Mouse (Mus musculus): Measurements from ENCODE around the gene Mylk2. TPM values are rescaled to one million over a fixed set of nuclear protein-coding genes. Genes with fewer than 3 reads are reported as not detected.

The Mylk2 gene
- total and polyA plus RNA-seq, 3 experiments, result not detected

DNA sequence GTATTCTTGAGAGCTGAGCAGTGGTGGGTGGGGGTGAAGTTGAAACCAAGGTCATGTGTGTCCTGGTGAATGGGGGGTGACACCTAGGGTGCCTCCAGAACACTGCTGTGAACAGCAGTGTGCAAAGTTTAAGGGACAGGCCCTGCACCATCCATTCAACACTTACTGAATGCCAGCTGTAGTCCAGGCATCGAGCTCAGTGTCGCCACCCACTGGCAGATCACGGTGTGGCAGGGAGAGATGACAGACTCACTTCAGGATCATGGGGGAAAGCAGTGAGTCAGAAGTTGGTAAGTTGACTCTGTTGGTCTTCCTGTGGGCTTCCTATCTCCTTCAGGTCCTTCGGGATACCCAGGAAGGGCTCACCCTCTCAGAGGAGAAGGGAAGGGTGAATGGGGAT is 28.7 kb downstream of the Mylk2 start:
- no peaks in the 10 kb centered on the region for H3K4me1 ChIP-seq (ENCODE audit: control insufficient read depth in 1 of 2, insufficient read depth in 2 of 2, low read length in 2 of 2)
- peak; percentile 62 for DNase-seq (ENCODE audit: low read depth, low spot score)
- H3K4me3 ChIP-seq (ENCODE audit: control insufficient read depth in 1 of 2, insufficient read depth in 1 of 2, low read depth in 2 of 2, low read length in 2 of 2), result no peak overlapping the region
- no peak overlapping the region for H3K9ac ChIP-seq (ENCODE audit: control insufficient read depth, low read depth, low read length, poor library complexity, severe bottlenecking)
- no peak overlapping the region for H3K27ac ChIP-seq (ENCODE audit: control insufficient read depth, low read depth, low read length)
- TF ChIP-seq MAX (IDR thresholded peaks at IDR 0.05; ENCODE audit: low read length) (no peak), MYB (IDR thresholded peaks at IDR 0.05; ENCODE audit: low read depth, low read length) (no peak), RAD21 (IDR thresholded peaks at IDR 0.05; ENCODE audit: low read depth, low read length) (peak; percentile 35), SMC3 (IDR thresholded peaks at IDR 0.05; ENCODE audit: low read depth, low read length) (peak; percentile 79), USF2 (IDR thresholded peaks at IDR 0.05; ENCODE audit: borderline replicate concordance in 1 of 2, insufficient read depth in 1 of 2, low read depth in 1 of 2, low read length in 2 of 2) (no peak), ZC3H11A (IDR thresholded peaks at IDR 0.05; ENCODE audit: low read depth, low read length) (peak; percentile 35), CTCF (IDR thresholded peaks at IDR 0.05 in 2 of 3, conservative IDR thresholded peaks at IDR 0.05 in 1 of 3; ENCODE audit: control insufficient read depth in 1 of 3, insufficient read depth in 1 of 3, low read depth in 2 of 3, low read length in 3 of 3, poor library complexity in 1 of 3, severe bottlenecking in 1 of 3) (peak; percentile 81 to 99 (median 90)), BHLHE40 (IDR thresholded peaks at IDR 0.05; ENCODE audit: borderline replicate concordance, low read depth, low read length) (0 out of 2 replicates have a peak, but pooled peaks have one; percentile 17)
- H3K27me3 ChIP-seq (ENCODE audit: control insufficient read depth in 1 of 2, insufficient read depth in 2 of 2, low read length in 2 of 2), result peaks cover 14 to 24% of the 10 kb centered on the region in 2 experiments
- no peaks in the 10 kb centered on the region for H3K9me3 ChIP-seq (replicated peaks; ENCODE audit: insufficient read depth, low read length)
- H3K79me2 ChIP-seq (ENCODE audit: control insufficient read depth, insufficient read depth, low read length, poor library complexity), result no peaks in the 10 kb centered on the region
- H3K36me3 ChIP-seq (ENCODE audit: control insufficient read depth in 1 of 2, insufficient read depth in 2 of 2, low read length in 2 of 2), result no peaks in the 10 kb centered on the region

DNA sequence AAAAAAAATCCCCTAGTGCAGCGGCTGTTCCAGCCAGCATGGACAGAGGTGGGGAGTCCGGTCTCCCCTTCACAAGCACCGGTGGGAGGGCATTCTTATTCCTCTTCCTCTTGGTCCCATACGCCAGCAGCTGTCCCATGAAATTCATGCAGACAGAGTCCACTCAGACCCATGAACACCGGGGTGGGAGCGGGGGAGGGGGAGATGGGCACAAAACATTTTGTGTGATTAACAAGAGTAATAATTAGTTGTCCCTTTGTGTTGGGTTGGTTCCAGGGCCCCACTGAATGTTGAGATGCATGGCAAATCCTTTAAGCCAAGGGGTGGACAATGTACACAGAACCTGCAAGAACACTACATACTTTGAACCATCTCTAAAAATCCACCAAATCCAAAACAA is 30.0 kb downstream of the Mylk2 start:
- Histone ChIP-seq H3K9ac (ENCODE audit: control insufficient read depth, low read depth, low read length, poor library complexity, severe bottlenecking) (no peak overlapping the region), H3K36me3 (ENCODE audit: control insufficient read depth in 1 of 2, insufficient read depth in 2 of 2, low read length in 2 of 2) (no peaks in the 10 kb centered on the region), H3K79me2 (ENCODE audit: control insufficient read depth, insufficient read depth, low read length, poor library complexity) (no peaks in the 10 kb centered on the region), H3K27me3 (ENCODE audit: control insufficient read depth in 1 of 2, insufficient read depth in 2 of 2, low read length in 2 of 2) (peaks cover 7 to 19% of the 10 kb centered on the region in 2 experiments), H3K27ac (ENCODE audit: control insufficient read depth, low read depth, low read length) (no peak overlapping the region), H3K4me3 (ENCODE audit: control insufficient read depth in 1 of 2, insufficient read depth in 1 of 2, low read depth in 2 of 2, low read length in 2 of 2) (no peak overlapping the region), H3K9me3 (replicated peaks; ENCODE audit: insufficient read depth, low read length) (no peaks in the 10 kb centered on the region), H3K4me1 (ENCODE audit: control insufficient read depth in 1 of 2, insufficient read depth in 2 of 2, low read length in 2 of 2) (no peaks in the 10 kb centered on the region)
- TF ChIP-seq USF1 (IDR thresholded peaks at IDR 0.05; ENCODE audit: low read depth, low read length), result no peak
- no peak for TF ChIP-seq EP300 (IDR thresholded peaks at IDR 0.05; ENCODE audit: low read depth in 1 of 2, low read length in 2 of 2)
- no peak for TF ChIP-seq MAFK (IDR thresholded peaks at IDR 0.05; ENCODE audit: borderline replicate concordance, low read depth, low read length)
- no peak for TF ChIP-seq USF2 (IDR thresholded peaks at IDR 0.05; ENCODE audit: borderline replicate concordance in 1 of 2, insufficient read depth in 1 of 2, low read depth in 1 of 2, low read length in 2 of 2)
- TF ChIP-seq GATA1 (IDR thresholded peaks at IDR 0.05; ENCODE audit: low read depth, low read length), result no peak
- TF ChIP-seq POLR2A (IDR thresholded peaks at IDR 0.05; ENCODE audit: control insufficient read depth in 1 of 2, insufficient read depth in 1 of 2, low read depth in 1 of 2, low read length in 2 of 2, poor library complexity in 1 of 2), result no peak
- no peak for TF ChIP-seq SIN3A (IDR thresholded peaks at IDR 0.05; ENCODE audit: low read length)
- no peak for TF ChIP-seq NELFE (IDR thresholded peaks at IDR 0.05; ENCODE audit: low read depth, low read length)
- TF ChIP-seq MYB (IDR thresholded peaks at IDR 0.05; ENCODE audit: low read depth, low read length), result no peak
- DNase-seq (ENCODE audit: low read depth, low spot score), result no peak

DNA sequence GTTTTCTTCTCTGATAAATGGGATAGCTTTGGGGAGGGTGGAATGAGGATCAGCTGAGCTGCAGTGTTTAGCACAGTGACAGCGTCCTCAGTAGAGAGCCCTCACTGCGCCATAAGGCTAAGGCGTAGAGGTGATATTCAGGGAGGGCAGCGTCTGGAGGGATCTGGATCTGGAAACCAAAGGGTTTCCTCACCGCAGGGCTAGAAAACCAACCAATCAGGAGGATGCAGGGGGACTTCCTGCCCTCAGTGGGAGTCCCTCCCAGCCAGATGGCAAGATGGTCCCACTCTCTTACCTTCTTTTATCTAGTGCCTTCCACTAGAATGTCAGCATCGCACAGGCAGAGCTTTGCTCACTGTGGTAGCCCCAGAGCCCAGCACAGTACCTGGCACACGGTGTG is 30.6 kb downstream of the Mylk2 start:
- H3K4me3 ChIP-seq (ENCODE audit: control insufficient read depth in 1 of 2, insufficient read depth in 1 of 2, low read depth in 2 of 2, low read length in 2 of 2), result no peak overlapping the region
- H3K27me3 ChIP-seq (ENCODE audit: control insufficient read depth in 1 of 2, insufficient read depth in 2 of 2, low read length in 2 of 2), result peaks cover 8 to 18% of the 10 kb centered on the region in 2 experiments
- DNase-seq (ENCODE audit: low read depth, low spot score), result no peak

More for the DNA sequence above, 30.6 kb downstream of the Mylk2 start:
- no peak overlapping the region for H3K27ac ChIP-seq (ENCODE audit: control insufficient read depth, low read depth, low read length)
- TF ChIP-seq MYC (IDR thresholded peaks at IDR 0.05; ENCODE audit: low read depth, low read length), result no peak
- no peak for TF ChIP-seq ETS1 (IDR thresholded peaks at IDR 0.05; ENCODE audit: low read depth, low read length)
- no peak for TF ChIP-seq TBP (IDR thresholded peaks at IDR 0.05; ENCODE audit: low read depth, low read length)
- no peak for TF ChIP-seq ZC3H11A (IDR thresholded peaks at IDR 0.05; ENCODE audit: low read depth, low read length)
- no peak for TF ChIP-seq JUND (IDR thresholded peaks at IDR 0.05; ENCODE audit: low read depth, low read length)
- TF ChIP-seq POLR2AphosphoS5 (IDR thresholded peaks at IDR 0.05; ENCODE audit: borderline replicate concordance, low read depth, low read length), result no peak
- no peak for TF ChIP-seq ZMIZ1 (IDR thresholded peaks at IDR 0.05; ENCODE audit: low read depth, low read length)
- no peak for TF ChIP-seq POLR2A (IDR thresholded peaks at IDR 0.05; ENCODE audit: control insufficient read depth in 1 of 2, insufficient read depth in 1 of 2, low read depth in 1 of 2, low read length in 2 of 2, poor library complexity in 1 of 2)
- no peak for TF ChIP-seq ELF1 (IDR thresholded peaks at IDR 0.05; ENCODE audit: low read depth, low read length)
- TF ChIP-seq TAL1 (IDR thresholded peaks at IDR 0.05; ENCODE audit: low read length), result no peak
- no peak for TF ChIP-seq POLR2AphosphoS2 (IDR thresholded peaks at IDR 0.05; ENCODE audit: low read length)
- TF ChIP-seq SMC3 (IDR thresholded peaks at IDR 0.05; ENCODE audit: low read depth, low read length), result no peak
- no peaks in the 10 kb centered on the region for H3K79me2 ChIP-seq (ENCODE audit: control insufficient read depth, insufficient read depth, low read length, poor library complexity)
- no peaks in the 10 kb centered on the region for H3K9me3 ChIP-seq (replicated peaks; ENCODE audit: insufficient read depth, low read length)
- no peaks in the 10 kb centered on the region for H3K36me3 ChIP-seq (ENCODE audit: control insufficient read depth in 1 of 2, insufficient read depth in 2 of 2, low read length in 2 of 2)
- no peaks in the 10 kb centered on the region for H3K4me1 ChIP-seq (ENCODE audit: control insufficient read depth in 1 of 2, insufficient read depth in 2 of 2, low read length in 2 of 2)
- H3K9ac ChIP-seq (ENCODE audit: control insufficient read depth, low read depth, low read length, poor library complexity, severe bottlenecking), result no peak overlapping the region
